Mouse (Mus musculus): ENCODE measurements around the gene Gm38119. TPM values are rescaled to one million over a fixed set of nuclear protein-coding genes. Genes with fewer than 3 reads are reported as not detected.

Gene Gm38119
- not detected for polyA plus RNA-seq (2017; shearing (Covaris generic))

GRCm38 (mm10) chr3:92738996-92739395 is at the start of gene Gm38119:
Gene Gm38119 (minus strand): TSS chr3:92739096.

GRCm38 (mm10) chr3:92778799-92779198 is 39.9 kb upstream of the Gm38119 start, which contains the start of gene Lce1i:
Gene Lce1i (minus strand): TSS chr3:92778899.

DNA sequence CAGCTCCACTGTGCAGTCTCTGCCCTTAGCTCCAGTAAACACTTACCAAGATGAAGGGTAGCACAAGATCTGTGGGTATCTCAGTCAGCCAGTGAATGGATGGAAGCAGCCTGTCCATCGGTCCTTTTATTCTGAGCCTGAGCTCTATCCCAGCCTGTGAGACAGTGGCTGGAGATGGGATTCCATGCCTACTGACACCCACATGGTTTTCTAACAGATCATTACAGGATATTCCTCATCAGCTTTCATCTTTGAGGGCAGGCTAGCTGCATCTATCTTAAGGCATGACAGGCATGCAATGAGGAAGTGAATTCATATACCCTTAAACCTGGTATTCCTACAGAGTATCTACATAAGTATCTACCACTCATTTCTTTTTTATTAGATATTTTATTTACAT is 26.1 kb upstream of the Gm38119 start, which contains the start of gene Lce1h:
TSS of gene Lce1h (minus strand) at position 101 of the 400 bp plus-strand sequence.

DNA sequence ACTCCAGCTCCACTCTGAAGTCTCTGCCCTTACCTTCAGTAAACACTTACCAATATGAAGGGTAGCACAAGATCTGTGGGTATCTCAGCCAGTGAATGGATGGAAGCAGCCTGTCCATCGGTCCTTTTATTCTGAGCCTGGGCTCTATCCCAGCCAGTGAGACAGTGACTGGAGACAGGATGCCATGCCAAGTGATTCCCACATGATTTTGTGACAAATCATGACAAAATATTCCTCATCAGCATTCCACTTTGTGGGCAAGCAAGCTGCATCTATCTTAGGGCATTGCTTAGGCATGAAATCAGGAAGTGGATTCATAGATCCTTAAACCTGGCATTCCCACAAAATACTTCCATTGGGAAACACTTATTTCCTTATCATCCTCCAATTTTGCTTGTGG is 13.3 kb upstream of the Gm38119 start, which contains the start of gene Lce1g:
TSS of gene Lce1g (minus strand) at position 101 of the 400 bp plus-strand sequence.

GRCm38 (mm10) chr3:92720250-92720649 is 18.6 kb downstream of the Gm38119 start, which contains the start of gene Lce1f:
Gene Lce1f (minus strand): TSS chr3:92720350.

GRCm38 (mm10) chr3:92708974-92709373 is 29.9 kb downstream of the Gm38119 start, which contains the start of gene Lce1e:
Gene Lce1e (minus strand): TSS chr3:92709074.

Other genes with a start within 250 kb of the Gm38119 start
- not detected for gene Sprr4, start 238.6 kb downstream of the Gm38119 start, polyA plus RNA-seq (2017; shearing (Covaris generic))
- gene 2310046K23Rik, start 204.6 kb downstream of the Gm38119 start, polyA plus RNA-seq (2017; shearing (Covaris generic)) = not detected
- not detected for gene Ivl, start 165.4 kb downstream of the Gm38119 start, polyA plus RNA-seq (2017; shearing (Covaris generic))
- gene Smcp, start 150.1 kb downstream of the Gm38119 start, polyA plus RNA-seq (2017; shearing (Covaris generic)) = not detected
- gene 2210017I01Rik, start 131.6 kb downstream of the Gm38119 start, polyA plus RNA-seq (2017; shearing (Covaris generic)) = not detected
- not detected for gene Lce6a, start 117.4 kb downstream of the Gm38119 start, polyA plus RNA-seq (2017; shearing (Covaris generic))
- not detected for gene Lce1a1, start 90.8 kb downstream of the Gm38119 start, polyA plus RNA-seq (2017; shearing (Covaris generic))
- not detected for gene Lce1b, start 82.2 kb downstream of the Gm38119 start, polyA plus RNA-seq (2017; shearing (Covaris generic))
- gene Lce1a2, start 68.8 kb downstream of the Gm38119 start, polyA plus RNA-seq (2017; shearing (Covaris generic)) = not detected
- gene Lce1c, start 59.8 kb downstream of the Gm38119 start, polyA plus RNA-seq (2017; shearing (Covaris generic)) = not detected
- not detected for gene Lce1d, start 51.9 kb downstream of the Gm38119 start, polyA plus RNA-seq (2017; shearing (Covaris generic))
- not detected for gene Lce1e, start 30.0 kb downstream of the Gm38119 start, polyA plus RNA-seq (2017; shearing (Covaris generic))
- not detected for gene Lce1f, start 18.7 kb downstream of the Gm38119 start, polyA plus RNA-seq (2017; shearing (Covaris generic))
- not detected for gene Lce1g, start 13.2 kb upstream of the Gm38119 start, polyA plus RNA-seq (2017; shearing (Covaris generic))
- gene Lce1h, start 26.0 kb upstream of the Gm38119 start, polyA plus RNA-seq (2017; shearing (Covaris generic)) = not detected
- gene Lce1i, start 39.8 kb upstream of the Gm38119 start, polyA plus RNA-seq (2017; shearing (Covaris generic)) = not detected
- not detected for gene Lce1j, start 51.4 kb upstream of the Gm38119 start, polyA plus RNA-seq (2017; shearing (Covaris generic))
- not detected for gene Lce1k, start 68.8 kb upstream of the Gm38119 start, polyA plus RNA-seq (2017; shearing (Covaris generic))
- not detected for gene Kprp, start 88.2 kb upstream of the Gm38119 start, polyA plus RNA-seq (2017; shearing (Covaris generic))
- gene Lce1l, start 112.2 kb upstream of the Gm38119 start, polyA plus RNA-seq (2017; shearing (Covaris generic)) = not detected
- not detected for gene 2310050C09Rik, start 131.1 kb upstream of the Gm38119 start, polyA plus RNA-seq (2017; shearing (Covaris generic))
- not detected for gene Lce3a, start 187.1 kb upstream of the Gm38119 start, polyA plus RNA-seq (2017; shearing (Covaris generic))
- gene Lce3b, start 193.9 kb upstream of the Gm38119 start, polyA plus RNA-seq (2017; shearing (Covaris generic)) = not detected
- gene Lce3c, start 205.4 kb upstream of the Gm38119 start, polyA plus RNA-seq (2017; shearing (Covaris generic)) = not detected
- not detected for gene Lce3d, start 218.3 kb upstream of the Gm38119 start, polyA plus RNA-seq (2017; shearing (Covaris generic))
- not detected for gene Lce3e, start 228.0 kb upstream of the Gm38119 start, polyA plus RNA-seq (2017; shearing (Covaris generic))

Data from activated CD4-positive, CD25-positive, alpha-beta regulatory T cell (primary cell).